Mouse (Mus musculus) kidney, adult 11 months (tissue): ENCODE results near the gene Slc25a19.
"Not testable (repeated sequence)": the region's sequence is repeated elsewhere in the genome, so short reads cannot be mapped to it uniquely, and the experiment has no call there.

ENCODE experiments used
- DNase-seq: peaks from one replicate; pipeline ENCODE4 v3.0.0; 2022

The Slc25a19 gene

GRCm38 (mm10) chr11:115627705-115628464 lies at the start of gene Slc25a19:
Slc25a19 (minus strand) TSS chr11:115628295.
- DNase-seq, result peak; percentile 100

- DNase-seq, result no peak
Observed at GRCm38 (mm10) chr11:115677511-115677910, 49.4 kb upstream of the Slc25a19 start.

GRCm38 (mm10) chr11:115676738-115677137 lies 48.6 kb upstream of the Slc25a19 start:
- DNase-seq, result no peak

- no peak for DNase-seq
Observed at GRCm38 (mm10) chr11:115674235-115674865, 46.3 kb upstream of the Slc25a19 start.

- DNase-seq, result no peak
Observed at GRCm38 (mm10) chr11:115673471-115674234, 45.6 kb upstream of the Slc25a19 start.

GRCm38 (mm10) chr11:115672226-115672987 lies 44.3 kb upstream of the Slc25a19 start:
- no peak for DNase-seq

- DNase-seq, result peak; percentile 55
Observed at GRCm38 (mm10) chr11:115670451-115671050, 42.5 kb upstream of the Slc25a19 start.

- no peak for DNase-seq
Observed at GRCm38 (mm10) chr11:115663676-115664335, 35.7 kb upstream of the Slc25a19 start.

GRCm38 (mm10) chr11:115660376-115660775 lies 32.3 kb upstream of the Slc25a19 start:
- DNase-seq, result no peak

- DNase-seq, result no peak
Observed at GRCm38 (mm10) chr11:115658521-115658920, 30.4 kb upstream of the Slc25a19 start.

GRCm38 (mm10) chr11:115654128-115654527 lies 26.0 kb upstream of the Slc25a19 start:
- DNase-seq, result no peak

GRCm38 (mm10) chr11:115653194-115653593 lies 25.1 kb upstream of the Slc25a19 start:
- no peak for DNase-seq

GRCm38 (mm10) chr11:115651680-115652079 lies 23.6 kb upstream of the Slc25a19 start:
- DNase-seq, result no peak

- DNase-seq, result no peak
Observed at GRCm38 (mm10) chr11:115649706-115650105, 21.6 kb upstream of the Slc25a19 start.

GRCm38 (mm10) chr11:115647459-115647858 lies 19.4 kb upstream of the Slc25a19 start:
- no peak for DNase-seq

GRCm38 (mm10) chr11:115646439-115646838 lies 18.3 kb upstream of the Slc25a19 start:
- DNase-seq, result no peak

GRCm38 (mm10) chr11:115645498-115645897 lies 17.4 kb upstream of the Slc25a19 start:
- not testable (repeated sequence) for DNase-seq

GRCm38 (mm10) chr11:115644308-115644707 lies 16.2 kb upstream of the Slc25a19 start:
- no peak for DNase-seq

- DNase-seq, result no peak
Observed at GRCm38 (mm10) chr11:115643265-115643664, 15.2 kb upstream of the Slc25a19 start.

GRCm38 (mm10) chr11:115642705-115643104 lies 14.6 kb upstream of the Slc25a19 start:
- DNase-seq, result no peak

GRCm38 (mm10) chr11:115641664-115642036 lies 13.6 kb upstream of the Slc25a19 start:
- no peak for DNase-seq
